Mouse (Mus musculus) cortical plate, adult 2 months (tissue): Measurements from ENCODE around the gene Tcaf1. TPM values are rescaled to one million over a fixed set of nuclear protein-coding genes. Genes with fewer than 3 reads are reported as not detected.

Experiments
- H3K27ac ChIP-seq: fragments of 200-500 bp; 2 replicates; pipeline ENCODE4 v1.5.1; 2012; ENCODE audit warnings: low read length, control low read depth, inconsistent platforms; ENCODE audit not compliant: insufficient read depth
- H3K4me1 ChIP-seq: fragments of 200-500 bp; 2 replicates; pipeline ENCODE4 v1.6.1; 2011; ENCODE audit warnings: low read length; ENCODE audit not compliant: control insufficient read depth, insufficient read depth
- H3K4me3 ChIP-seq: fragments of 200-500 bp; 2 replicates; pipeline ENCODE4 v1.5.1; 2011; ENCODE audit warnings: mild to moderate bottlenecking, low read length, control low read depth; ENCODE audit not compliant: insufficient read depth
- CTCF ChIP-seq: fragments of 200-500 bp; IDR thresholded peaks from 2 replicates; pipeline ENCODE4 v1.5.1; 2011; ENCODE audit warnings: mild to moderate bottlenecking, control low read depth, low read length; ENCODE audit not compliant: insufficient read depth; ENCODE audit errors: extremely low read depth
- POLR2A ChIP-seq: fragments of 200-500 bp; IDR thresholded peaks from 2 replicates; pipeline ENCODE4 v1.6.1; 2011; ENCODE audit warnings: mild to moderate bottlenecking, low read length, control low read depth; ENCODE audit not compliant: insufficient read depth; ENCODE audit errors: extremely low read depth
- polyA plus RNA-seq: library from polyadenylated mRNA; depleted of rRNA; stranded (reverse); fragments of >200 nt; gene quantifications from 2 replicates; pipeline ENCODE4 v1.2.3, GENCODE M21; 2012; rRNA removed

The Tcaf1 gene
- polyA plus RNA-seq, 1 experiment: 97.4 TPM

GRCm38 (mm10) chr6:42687907-42688306 is 22.0 kb downstream of the Tcaf1 start:
- Histone ChIP-seq H3K27ac (no peak overlapping the region), H3K4me3 (no peak overlapping the region), H3K4me1 (no peaks in the 10 kb centered on the region)
- no peak for TF ChIP-seq POLR2A

GRCm38 (mm10) chr6:42680077-42680476 is 29.8 kb downstream of the Tcaf1 start:
- H3K4me1 ChIP-seq: peaks cover 2% of the 10 kb centered on the region; the same call in 1 of the 2 replicates
- no peak overlapping the region for H3K4me3 ChIP-seq
- TF ChIP-seq CTCF (no peak), POLR2A (no peak)
- H3K27ac ChIP-seq: no peak overlapping the region

DNA sequence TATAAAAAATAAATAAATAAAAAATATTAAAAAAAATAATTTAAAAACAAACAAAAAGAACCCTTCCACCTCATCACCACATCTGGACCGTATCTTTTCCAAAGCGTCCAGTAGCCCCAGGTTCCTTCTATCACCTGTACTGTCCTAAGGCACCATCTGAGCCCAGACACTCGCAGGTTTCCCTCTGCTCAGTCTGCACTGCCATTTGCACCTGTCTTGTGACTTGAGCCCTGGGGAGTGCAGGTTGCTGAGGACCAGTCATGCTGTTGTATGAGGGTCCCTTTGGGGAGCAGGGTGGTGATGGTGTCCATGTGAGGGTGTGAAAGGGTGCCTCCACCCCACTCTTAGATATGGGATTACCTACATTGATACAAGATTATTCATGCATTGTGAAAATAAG is 33.9 kb downstream of the Tcaf1 start:
- Histone ChIP-seq H3K27ac (no peak overlapping the region), H3K4me1 (peaks cover 2% of the 10 kb centered on the region; the same call in 1 of the 2 replicates), H3K4me3 (no peak overlapping the region)
- TF ChIP-seq POLR2A: no peak
- no peak for TF ChIP-seq CTCF

DNA sequence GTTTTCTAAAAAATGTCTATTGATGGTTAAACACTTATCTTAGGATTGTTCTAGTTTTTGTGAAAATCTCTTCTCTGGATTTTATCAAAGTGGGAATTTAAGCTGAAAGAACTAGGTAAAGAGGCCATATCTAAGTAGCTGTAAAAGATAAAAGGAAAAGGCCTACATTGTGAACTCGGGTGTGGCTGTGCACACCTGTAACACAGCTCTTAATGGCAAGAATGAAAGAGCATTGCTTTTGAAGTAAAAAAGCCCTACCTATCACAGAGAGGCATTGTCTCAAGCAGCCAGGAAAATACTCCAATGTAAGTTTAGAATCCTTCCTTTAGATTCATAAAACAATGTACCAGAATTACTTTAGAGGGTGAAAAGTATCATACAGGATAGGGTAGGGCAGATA is 38.1 kb downstream of the Tcaf1 start:
- TF ChIP-seq POLR2A (no peak), CTCF (no peak)
- Histone ChIP-seq H3K4me3 (no peak overlapping the region), H3K27ac (no peak overlapping the region), H3K4me1 (no peaks in the 10 kb centered on the region)

DNA sequence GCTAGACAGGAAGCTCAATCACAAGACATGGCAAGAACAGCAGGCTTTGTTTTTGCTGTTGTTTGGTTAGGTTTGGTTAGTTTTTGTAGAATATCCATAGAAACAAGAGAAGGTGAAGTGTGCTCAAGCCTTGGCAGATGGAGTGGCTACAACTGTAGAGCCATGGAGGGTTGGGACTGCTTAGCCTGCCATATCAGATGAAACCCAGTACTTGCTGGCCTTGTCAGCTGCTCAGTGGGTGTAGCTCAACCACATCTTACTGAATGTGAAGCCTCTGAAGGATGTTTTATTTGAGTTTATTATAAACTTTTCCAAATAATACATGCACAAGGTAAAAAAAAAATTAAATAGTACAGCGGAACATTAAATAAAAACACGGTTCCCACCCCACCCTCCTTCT is 42.2 kb downstream of the Tcaf1 start:
- H3K4me3 ChIP-seq: no peak overlapping the region
- no peak overlapping the region for H3K27ac ChIP-seq
- H3K4me1 ChIP-seq: no peaks in the 10 kb centered on the region
- no peak for TF ChIP-seq CTCF
- TF ChIP-seq POLR2A: no peak

DNA sequence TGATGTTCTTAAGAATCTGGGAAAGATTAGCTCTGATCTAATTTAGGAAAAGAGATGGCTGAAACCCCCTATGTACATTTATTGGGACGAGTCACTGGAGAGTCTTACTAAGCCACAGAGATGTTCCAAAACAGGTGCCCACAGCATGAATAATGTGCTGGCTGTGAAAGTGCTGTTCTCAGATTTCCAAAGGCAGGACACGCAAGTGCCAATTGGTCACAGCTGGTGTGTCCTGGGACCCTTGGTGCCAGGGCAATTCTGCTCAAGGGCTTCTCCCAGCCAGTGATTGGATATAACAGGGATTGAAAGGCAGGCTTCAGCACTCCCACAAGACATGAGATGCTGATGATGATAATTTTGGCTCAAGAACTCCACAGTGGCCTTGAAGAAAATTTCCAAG is 48.1 kb downstream of the Tcaf1 start:
- no peak overlapping the region for H3K27ac ChIP-seq
- TF ChIP-seq CTCF: no peak
- TF ChIP-seq POLR2A: no peak
- no peaks in the 10 kb centered on the region for H3K4me1 ChIP-seq
- no peak overlapping the region for H3K4me3 ChIP-seq

- Histone ChIP-seq H3K4me3 (peak within 1 kb of the TSS; percentile 25), H3K4me1 (no peaks in the 10 kb centered on the region), H3K27ac (no peak within 1 kb of the TSS)
- TF ChIP-seq POLR2A (no peak), CTCF (peak; percentile 69)
Measured at GRCm38 (mm10) chr6:42644912-42645549, 64.9 kb downstream of the Tcaf1 start, which contains the start of gene Tcaf2. Gene Tcaf2 (minus strand): TSS chr6:42645254.

GRCm38 (mm10) chr6:42634393-42634792 is 75.5 kb downstream of the Tcaf1 start:
- TF ChIP-seq CTCF (no peak), POLR2A (no peak)
- Histone ChIP-seq H3K4me1 (no peaks in the 10 kb centered on the region), H3K4me3 (no peak overlapping the region), H3K27ac (no peak overlapping the region)

GRCm38 (mm10) chr6:42631395-42631794 is 78.5 kb downstream of the Tcaf1 start:
- Histone ChIP-seq H3K4me1 (no peaks in the 10 kb centered on the region), H3K4me3 (no peak overlapping the region), H3K27ac (no peak overlapping the region)
- no peak for TF ChIP-seq CTCF
- TF ChIP-seq POLR2A: no peak

Other genes starting within 250 kb of the Tcaf1 start
- not detected in 2 replicates for gene Olfr458, start 244.9 kb downstream of the Tcaf1 start, polyA plus RNA-seq
- gene Olfr457, start 233.8 kb downstream of the Tcaf1 start, polyA plus RNA-seq: not detected in 2 replicates
- gene Olfr456, start 222.9 kb downstream of the Tcaf1 start, polyA plus RNA-seq: not detected in 2 replicates
- not detected in 2 replicates for gene Olfr455, start 162.5 kb downstream of the Tcaf1 start, polyA plus RNA-seq
- gene Tcaf3, start 112.4 kb downstream of the Tcaf1 start, polyA plus RNA-seq: not detected in 2 replicates
- gene Tcaf2, start 64.8 kb downstream of the Tcaf1 start, polyA plus RNA-seq: 0.21 and 0.26 TPM in 2 replicates
- not detected in 2 replicates for gene Olfr453, start 29.3 kb upstream of the Tcaf1 start, polyA plus RNA-seq
- not detected in 2 replicates for gene Olfr38, start 46.3 kb upstream of the Tcaf1 start, polyA plus RNA-seq
- not detected in 2 replicates for gene Olfr452, start 75.0 kb upstream of the Tcaf1 start, polyA plus RNA-seq
- not detected in 2 replicates for gene Olfr450, start 101.9 kb upstream of the Tcaf1 start, polyA plus RNA-seq
- gene Olfr449, start 124.3 kb upstream of the Tcaf1 start, polyA plus RNA-seq: not detected in 2 replicates
- gene Olfr448, start 180.4 kb upstream of the Tcaf1 start, polyA plus RNA-seq: not detected in 2 replicates
- not detected in 2 replicates for gene Olfr447, start 198.8 kb upstream of the Tcaf1 start, polyA plus RNA-seq
- not detected in 2 replicates for gene Olfr446, start 211.3 kb upstream of the Tcaf1 start, polyA plus RNA-seq
- gene Olfr444, start 239.0 kb upstream of the Tcaf1 start, polyA plus RNA-seq: not detected in 2 replicates